Mouse (Mus musculus) MEL (cell line): ENCODE measurements around the gene G3bp2. TPM values are rescaled to one million over a fixed set of nuclear protein-coding genes. Genes with fewer than 3 reads are reported as not detected.
A peak's percentile ranks its signal among the peaks of the same experiment; 100 is the strongest.

Experiments used
- DNase-seq: peaks from one replicate; pipeline ENCODE4 v3.0.0; 2011; ENCODE audit warnings: low read depth, low spot score
- H3K27ac ChIP-seq: 2 replicates; pipeline ENCODE4 v1.5.1; 2012; ENCODE audit warnings: low read depth, mild to moderate bottlenecking, control low read depth, low read length, moderate library complexity; ENCODE audit not compliant: control insufficient read depth
- H3K27me3 ChIP-seq, 2 experiments: fragments of 150-350 bp in 1 of 2; sonication (generic) in 1 of 2; 2 replicates each; pipeline ENCODE4 v1.6.1; 2012; ENCODE audit warnings: low read length in 2 of 2, mild to moderate bottlenecking in 2 of 2, improper control_type of control experiment in 1 of 2, moderate library complexity in 1 of 2; ENCODE audit not compliant: insufficient read depth in 2 of 2, control insufficient read depth in 1 of 2
- H3K36me3 ChIP-seq, 2 experiments: 2 replicates each; pipeline ENCODE4 v1.6.1; 2012 to 2014; ENCODE audit warnings: low read length in 2 of 2, improper control_type of control experiment in 1 of 2, inconsistent platforms in 1 of 2, mild to moderate bottlenecking in 1 of 2; ENCODE audit not compliant: insufficient read depth in 2 of 2, control insufficient read depth in 1 of 2
- H3K4me1 ChIP-seq, 2 experiments: fragments of 150-350 bp in 1 of 2; sonication (generic) in 1 of 2; 2 replicates each; pipeline ENCODE4 v1.6.1; 2012; ENCODE audit warnings: low read length in 2 of 2, improper control_type of control experiment in 1 of 2, mild to moderate bottlenecking in 1 of 2; ENCODE audit not compliant: insufficient read depth in 2 of 2, control insufficient read depth in 1 of 2
- H3K4me3 ChIP-seq, 2 experiments: fragments of 150-350 bp in 1 of 2; sonication (generic) in 1 of 2; 2 replicates each; pipeline ENCODE4 v1.5.1; 2012; ENCODE audit warnings: low read depth in 2 of 2, low read length in 2 of 2, mild to moderate bottlenecking in 2 of 2, moderate library complexity in 2 of 2, control low read depth in 1 of 2, improper control_type of control experiment in 1 of 2; ENCODE audit not compliant: control insufficient read depth in 1 of 2, insufficient read depth in 1 of 2
- H3K79me2 ChIP-seq: 2 replicates; pipeline ENCODE4 v1.6.1; 2012; ENCODE audit warnings: mild to moderate bottlenecking, low read length, moderate library complexity; ENCODE audit not compliant: control insufficient read depth, poor library complexity, insufficient read depth
- H3K9ac ChIP-seq: 2 replicates; pipeline ENCODE4 v1.6.1; 2012; ENCODE audit warnings: low read depth, mild to moderate bottlenecking, control low read depth, low read length, moderate library complexity; ENCODE audit not compliant: control insufficient read depth, poor library complexity, severe bottlenecking
- H3K9me3 ChIP-seq: fragments of 150-350 bp; sonication (generic); replicated peaks from 2 replicates; pipeline ENCODE4 v1.6.1; 2012; ENCODE audit warnings: mild to moderate bottlenecking, low read length, improper control_type of control experiment, moderate library complexity; ENCODE audit not compliant: insufficient read depth
- E2F4 ChIP-seq: IDR thresholded peaks from 2 replicates; pipeline ENCODE4 v1.6.1; 2011; ENCODE audit warnings: low read depth, low read length, improper control_type of control experiment, borderline replicate concordance
- ELF1 ChIP-seq: IDR thresholded peaks from 2 replicates; pipeline ENCODE4 v1.6.1; 2014; ENCODE audit warnings: low read depth, mild to moderate bottlenecking, inconsistent platforms, low read length, improper control_type of control experiment, moderate library complexity
- EP300 ChIP-seq, 2 experiments: IDR thresholded peaks; 2 replicates each; pipeline ENCODE4 v1.6.1; 2011; ENCODE audit warnings: improper control_type of control experiment in 2 of 2, low read length in 2 of 2, low read depth in 1 of 2, mild to moderate bottlenecking in 1 of 2
- ETS1 ChIP-seq: IDR thresholded peaks from 2 replicates; pipeline ENCODE4 v1.6.1; 2012; ENCODE audit warnings: low read depth, mild to moderate bottlenecking, inconsistent platforms, low read length, improper control_type of control experiment, moderate library complexity
- GABPA ChIP-seq: IDR thresholded peaks from 2 replicates; pipeline ENCODE4 v1.6.1; 2012; ENCODE audit warnings: low read depth, mild to moderate bottlenecking, inconsistent platforms, low read length, improper control_type of control experiment, moderate library complexity
- GATA1 ChIP-seq: IDR thresholded peaks from 2 replicates; pipeline ENCODE4 v1.6.1; 2011; ENCODE audit warnings: low read depth, low read length, improper control_type of control experiment
- HCFC1 ChIP-seq: IDR thresholded peaks from 2 replicates; pipeline ENCODE4 v1.6.1; 2012; ENCODE audit warnings: low read depth, mild to moderate bottlenecking, inconsistent platforms, low read length, improper control_type of control experiment, moderate library complexity
- JUND ChIP-seq: IDR thresholded peaks from 2 replicates; pipeline ENCODE4 v1.6.1; 2011; ENCODE audit warnings: low read depth, mild to moderate bottlenecking, improper control_type of control experiment, low read length
- KAT2A ChIP-seq: conservative IDR thresholded peaks from 2 replicates; pipeline ENCODE4 v1.6.1; 2012; ENCODE audit warnings: low read depth, low read length, improper control_type of control experiment, inconsistent platforms
- MAFK ChIP-seq: IDR thresholded peaks from 2 replicates; pipeline ENCODE4 v1.6.1; 2011; ENCODE audit warnings: low read depth, mild to moderate bottlenecking, low read length, improper control_type of control experiment, borderline replicate concordance
- MAX ChIP-seq: IDR thresholded peaks from 2 replicates; pipeline ENCODE4 v1.6.1; 2011; ENCODE audit warnings: low read length, improper control_type of control experiment
- MAZ ChIP-seq: IDR thresholded peaks from 2 replicates; pipeline ENCODE4 v1.6.1; 2012; ENCODE audit warnings: low read depth, mild to moderate bottlenecking, inconsistent platforms, low read length, improper control_type of control experiment
- MEF2A ChIP-seq: IDR thresholded peaks from 2 replicates; pipeline ENCODE4 v1.6.1; 2014; ENCODE audit warnings: low read depth, mild to moderate bottlenecking, inconsistent platforms, low read length, improper control_type of control experiment; ENCODE audit not compliant: poor library complexity, insufficient replicate concordance, severe bottlenecking; ENCODE audit errors: extremely low read depth
- MXI1 ChIP-seq: IDR thresholded peaks from 2 replicates; pipeline ENCODE4 v1.6.1; 2011; ENCODE audit warnings: mild to moderate bottlenecking, low read depth, low read length, improper control_type of control experiment
- MYB ChIP-seq: IDR thresholded peaks from 2 replicates; pipeline ENCODE4 v1.6.1; 2011; ENCODE audit warnings: mild to moderate bottlenecking, low read depth, low read length, improper control_type of control experiment
- MYC ChIP-seq: IDR thresholded peaks from 2 replicates; pipeline ENCODE4 v1.6.1; 2011; ENCODE audit warnings: low read depth, mild to moderate bottlenecking, low read length, improper control_type of control experiment, moderate library complexity
- NELFE ChIP-seq: IDR thresholded peaks from 2 replicates; pipeline ENCODE4 v1.6.1; 2011; ENCODE audit warnings: low read depth, low read length, improper control_type of control experiment
- POLR2A ChIP-seq, 2 experiments: IDR thresholded peaks; 2 replicates each; pipeline ENCODE4 v1.6.1; 2011 to 2012; ENCODE audit warnings: low read length in 2 of 2, mild to moderate bottlenecking in 2 of 2, control low read depth in 1 of 2, improper control_type of control experiment in 1 of 2, low read depth in 1 of 2, moderate library complexity in 1 of 2; ENCODE audit not compliant: control insufficient read depth in 1 of 2, insufficient read depth in 1 of 2, poor library complexity in 1 of 2
- POLR2AphosphoS2 ChIP-seq: IDR thresholded peaks from 2 replicates; pipeline ENCODE4 v1.6.1; 2011; ENCODE audit warnings: low read length, improper control_type of control experiment
- RAD21 ChIP-seq: IDR thresholded peaks from 2 replicates; pipeline ENCODE4 v1.6.1; 2011; ENCODE audit warnings: mild to moderate bottlenecking, low read depth, low read length, improper control_type of control experiment
- RCOR1 ChIP-seq: IDR thresholded peaks from 2 replicates; pipeline ENCODE4 v1.6.1; 2012; ENCODE audit warnings: low read depth, mild to moderate bottlenecking, inconsistent platforms, low read length, improper control_type of control experiment
- SIN3A ChIP-seq: IDR thresholded peaks from 2 replicates; pipeline ENCODE4 v1.6.1; 2012; ENCODE audit warnings: low read length, improper control_type of control experiment, inconsistent platforms
- TBP ChIP-seq: IDR thresholded peaks from 2 replicates; pipeline ENCODE4 v1.8.0; 2011; ENCODE audit warnings: low read depth, low read length, improper control_type of control experiment
- TCF12 ChIP-seq: IDR thresholded peaks from 2 replicates; pipeline ENCODE4 v1.6.1; 2014; ENCODE audit warnings: low read depth, mild to moderate bottlenecking, inconsistent platforms, low read length, improper control_type of control experiment, moderate library complexity
- USF2 ChIP-seq, 2 experiments: IDR thresholded peaks; 2 replicates each; pipeline ENCODE4 v1.6.1; 2011 to 2012; ENCODE audit warnings: improper control_type of control experiment in 2 of 2, low read length in 2 of 2, borderline replicate concordance in 1 of 2, inconsistent platforms in 1 of 2, low read depth in 1 of 2, mild to moderate bottlenecking in 1 of 2; ENCODE audit not compliant: insufficient read depth in 1 of 2
- ZC3H11A ChIP-seq: IDR thresholded peaks from 2 replicates; pipeline ENCODE4 v1.6.1; 2012; ENCODE audit warnings: low read depth, mild to moderate bottlenecking, inconsistent platforms, low read length, improper control_type of control experiment
- ZMIZ1 ChIP-seq: IDR thresholded peaks from 2 replicates; pipeline ENCODE4 v1.6.1; 2012; ENCODE audit warnings: low read depth, mild to moderate bottlenecking, inconsistent platforms, low read length, improper control_type of control experiment, moderate library complexity
- polyA plus RNA-seq, 2 experiments: library from polyadenylated mRNA; stranded (reverse) in 1 of 2; unstranded in 1 of 2; fragments of >175 nt in 1 of 2; fragments of >200 nt in 1 of 2; gene quantifications; 2 replicates each; pipeline versions ENCODE4 v1.2.1 to v1.2.4; 2012; ENCODE audit warnings: low replicate concordance in 2 of 2, low read depth in 1 of 2; ENCODE audit not compliant: insufficient read length in 2 of 2, insufficient read depth in 1 of 2, missing spikeins in 1 of 2
- total RNA-seq: library from RNA; depleted of rRNA; stranded (reverse); fragments of 300-350 nt; gene quantifications from 2 replicates; pipeline ENCODE4 v1.2.3, GENCODE M21; 2012

Gene G3bp2
- total and polyA plus RNA-seq, 3 experiments, result 42.8 to 177 (median 65.5) TPM

GRCm38 (mm10) chr5:92128570-92128969, 45.1 kb upstream of the G3bp2 start:
- Histone ChIP-seq H3K27me3 (no peaks in the 10 kb centered on the region), H3K9me3 (no peaks in the 10 kb centered on the region), H3K4me3 (peak overlapping the region; percentile 66 to 81)
- TF ChIP-seq MYB (peak; percentile 52; the same call in 1 of the 2 replicates), ZC3H11A (no peak), USF2 (IDR thresholded peaks at IDR 0.05; ENCODE audit: borderline replicate concordance in 1 of 2, insufficient read depth in 1 of 2, low read depth in 1 of 2, low read length in 2 of 2) (no peak), GABPA (no peak), ZMIZ1 (peak; percentile 67), MEF2A (no peak), JUND (no peak), EP300 (IDR thresholded peaks at IDR 0.05; ENCODE audit: low read depth in 1 of 2, low read length in 2 of 2) (0 out of 4 replicates have a peak, but pooled peaks of 1 of the 2 experiments have one; percentile 53), RAD21 (no peak), RCOR1 (no peak), TCF12 (peak; percentile 64), GATA1 (0 out of 2 replicates have a peak, but pooled peaks have one; percentile 12), MAFK (peak; percentile 33; the same call in 1 of the 2 replicates), ETS1 (peak; percentile 61), TBP (peak; percentile 79; the same call in 1 of the 2 replicates), POLR2A (IDR thresholded peaks at IDR 0.05; ENCODE audit: control insufficient read depth in 1 of 2, insufficient read depth in 1 of 2, low read depth in 1 of 2, low read length in 2 of 2, poor library complexity in 1 of 2) (peak in 1 of 2 experiments; percentile 79; a peak in 2 of 4 replicates), MAX (peak; percentile 77), NELFE (peak; percentile 69), ELF1 (peak; percentile 98), HCFC1 (peak; percentile 61; the same call in 1 of the 2 replicates), SIN3A (peak; percentile 71; the same call in 1 of the 2 replicates), POLR2AphosphoS2 (peak; percentile 70; the same call in 1 of the 2 replicates), KAT2A (no peak; the same call in 1 of the 2 replicates), MXI1 (peak; percentile 53; the same call in 1 of the 2 replicates), MYC (peak; percentile 76; the same call in 1 of the 2 replicates), E2F4 (no peak), MAZ (0 out of 2 replicates have a peak, but pooled peaks have one; percentile 25)
- TF ChIP-seq, all 39 proteins: peak for 18
- Histone ChIP-seq H3K4me1 (peaks cover 14 to 30% of the 10 kb centered on the region in 2 experiments), H3K27ac (peak overlapping the region; percentile 94), H3K79me2 (peaks cover 11% of the 10 kb centered on the region), H3K9ac (peak overlapping the region; percentile 79), H3K36me3 (peaks cover 0 to 22% of the 10 kb centered on the region in 2 experiments; a peak in 2 of 4 replicates)
- peak; percentile 99 for DNase-seq
